Mouse (Mus musculus) heart, postnatal 0 days (tissue): Measurements from ENCODE around the gene Tspan13. TPM values are rescaled to one million over a fixed set of nuclear protein-coding genes. Genes with fewer than 3 reads are reported as not detected.

Experiments
- ATAC-seq: fragments of 200-750 bp; cut with Nextera tagmentation; 2 replicates; pipeline ENCODE4 v1.8.0; 2017; ENCODE audit warnings: low read depth, moderate number of reproducible peaks, moderate library complexity; ENCODE audit not compliant: insufficient read depth
- DNase-seq: peaks from one replicate; pipeline ENCODE4 v3.0.0-alpha.2; 2016; ENCODE audit warnings: low spot score
- H3K27ac ChIP-seq: fragments of 300-500 bp; sonication (generic); 2 replicates; pipeline ENCODE4 v1.5.1; 2014; ENCODE audit warnings: low read depth, mild to moderate bottlenecking
- H3K27me3 ChIP-seq: fragments of 300-500 bp; sonication (generic); 2 replicates; pipeline ENCODE4 v1.6.1; 2014; ENCODE audit warnings: low read length, mixed read lengths; ENCODE audit not compliant: control insufficient read depth, insufficient read depth
- H3K36me3 ChIP-seq: fragments of 300-500 bp; sonication (generic); replicated peaks from 2 replicates; pipeline ENCODE4 v1.6.1; 2014; ENCODE audit warnings: low read length, mixed read lengths; ENCODE audit not compliant: control insufficient read depth, insufficient read depth
- H3K4me1 ChIP-seq: fragments of 300-500 bp; sonication (generic); 2 replicates; pipeline ENCODE4 v1.6.1; 2014; ENCODE audit warnings: antibody characterized with exemption; ENCODE audit not compliant: control insufficient read depth, insufficient read depth
- H3K4me2 ChIP-seq: fragments of 300-500 bp; sonication (generic); 2 replicates; pipeline ENCODE4 v1.6.1; 2014; ENCODE audit warnings: low read depth, mild to moderate bottlenecking, low read length, moderate library complexity
- H3K4me3 ChIP-seq: fragments of 300-500 bp; sonication (generic); 2 replicates; pipeline ENCODE4 v1.5.1; 2014; ENCODE audit warnings: low read depth, low read length
- H3K9ac ChIP-seq: fragments of 300-500 bp; sonication (generic); replicated peaks from 2 replicates; pipeline ENCODE4 v1.6.1; 2014; ENCODE audit warnings: low read depth, low read length, mixed read lengths
- H3K9me3 ChIP-seq: fragments of 300-500 bp; sonication (generic); replicated peaks from 2 replicates; pipeline ENCODE4 v1.6.1; 2016; ENCODE audit warnings: low read length; ENCODE audit not compliant: control insufficient read depth
- CTCF ChIP-seq: IDR thresholded peaks from 2 replicates; pipeline ENCODE4 v1.5.1; 2016; ENCODE audit warnings: antibody characterized with exemption, control low read depth, low read depth
- EP300 ChIP-seq: IDR thresholded peaks from 2 replicates; pipeline ENCODE4 v1.6.1; 2016; ENCODE audit warnings: antibody characterized with exemption, low read depth
- WGBS: fragments of 180-500 bp; shearing (Covaris S2); extraction: QIAGEN DNeasy Blood & Tissue Kit; methylation state at CpG from one replicate; pipeline ENCODE4 v1.1.7; 2014; 5-methylcytosine and 5-hydroxymethylcytosine counted together
- polyA plus RNA-seq: library from polyadenylated mRNA; unstranded; fragments of >200 nt; fragmentation: Nextera tagmentation; extraction: Ambion mirVana; gene quantifications from 2 replicates; pipeline ENCODE4 v1.2.1, GENCODE M21; 2015
- total RNA-seq: library from RNA; depleted of rRNA; stranded (reverse); fragments of >200 nt; gene quantifications from 2 replicates; pipeline ENCODE4 v1.2.3, GENCODE M21; 2014; ENCODE audit warnings: low replicate concordance; rRNA removed

Gene Tspan13
- total and polyA plus RNA-seq, 2 experiments from 2014 or later = 46.2 to 49.8 TPM

GRCm38 (mm10) chr12:35977633-35978246 is 64.6 kb downstream of the Tspan13 start:
- no peak for DNase-seq

GRCm38 (mm10) chr12:35975898-35976297 is 66.4 kb downstream of the Tspan13 start:
- 83% methylated on average over 3 of the region's 3 CpGs for WGBS

More at GRCm38 (mm10) chr12:35977633-35978246, 64.6 kb downstream of the Tspan13 start:
- Histone ChIP-seq H3K9ac (no peak overlapping the region), H3K4me2 (no peak overlapping the region), H3K27ac (no peak overlapping the region), H3K27me3 (no peaks in the 10 kb centered on the region), H3K9me3 (no peaks in the 10 kb centered on the region), H3K4me1 (no peaks in the 10 kb centered on the region), H3K36me3 (no peaks in the 10 kb centered on the region), H3K4me3 (no peak overlapping the region)
- ATAC-seq = no peak
- 55% methylated on average over 6 of the region's 6 CpGs for WGBS
- TF ChIP-seq CTCF = no peak
- no peak for TF ChIP-seq EP300

GRCm38 (mm10) chr12:35966768-35967141 is 75.5 kb downstream of the Tspan13 start:
- Histone ChIP-seq H3K4me3 (no peak overlapping the region), H3K27ac (no peak overlapping the region), H3K4me1 (no peaks in the 10 kb centered on the region), H3K9ac (no peak overlapping the region), H3K9me3 (no peaks in the 10 kb centered on the region), H3K27me3 (no peaks in the 10 kb centered on the region), H3K4me2 (no peak overlapping the region), H3K36me3 (no peaks in the 10 kb centered on the region)
- WGBS = 69% methylated on average over 7 of the region's 7 CpGs
- DNase-seq (no peak), ATAC-seq (no peak)
- no peak for TF ChIP-seq EP300

More at GRCm38 (mm10) chr12:35975898-35976297, 66.4 kb downstream of the Tspan13 start:
- no peaks in the 10 kb centered on the region for H3K4me1 ChIP-seq
- no peak overlapping the region for H3K9ac ChIP-seq
- DNase-seq (no peak), ATAC-seq (no peak)
- no peaks in the 10 kb centered on the region for H3K27me3 ChIP-seq
- H3K4me2 ChIP-seq = no peak overlapping the region
- H3K36me3 ChIP-seq = no peaks in the 10 kb centered on the region
- H3K27ac ChIP-seq = no peak overlapping the region
- H3K9me3 ChIP-seq = no peaks in the 10 kb centered on the region
- H3K4me3 ChIP-seq = no peak overlapping the region
- TF ChIP-seq CTCF = no peak
- TF ChIP-seq EP300 = no peak

GRCm38 (mm10) chr12:35966098-35966767 is 76.1 kb downstream of the Tspan13 start:
- H3K4me2 ChIP-seq = no peak overlapping the region
- 44% methylated on average over 7 of the region's 7 CpGs for WGBS
- H3K27ac ChIP-seq = no peak overlapping the region
- H3K4me3 ChIP-seq = no peak overlapping the region
- no peaks in the 10 kb centered on the region for H3K27me3 ChIP-seq
- ATAC-seq (no peak), DNase-seq (no peak)
- TF ChIP-seq CTCF = no peak
- TF ChIP-seq EP300 = no peak
- H3K4me1 ChIP-seq = no peaks in the 10 kb centered on the region
- H3K9me3 ChIP-seq = no peaks in the 10 kb centered on the region
- H3K9ac ChIP-seq = no peak overlapping the region
- no peaks in the 10 kb centered on the region for H3K36me3 ChIP-seq

Other genes starting within 250 kb of the Tspan13 start
- not detected in 2 replicates for gene Agr3, start 116.9 kb downstream of the Tspan13 start, total RNA-seq
- 0.19 TPM in 1 of 2 replicates, not detected in the other for gene Agr3, start 116.9 kb downstream of the Tspan13 start, polyA plus RNA-seq
- not detected in 2 replicates for gene Agr2, start 49.6 kb downstream of the Tspan13 start, total RNA-seq
- gene Agr2, start 49.6 kb downstream of the Tspan13 start, polyA plus RNA-seq = 11.1 TPM in 1 of 2 replicates, not detected in the other
- gene Ankmy2, start 114.6 kb upstream of the Tspan13 start, total RNA-seq = 8.9 and 9.9 TPM in 2 replicates
- gene Ankmy2, start 114.6 kb upstream of the Tspan13 start, polyA plus RNA-seq = 23.1 and 24.8 TPM in 2 replicates
- gene Bzw2, start 115.6 kb upstream of the Tspan13 start, total RNA-seq = 147 and 151 TPM in 2 replicates
- 189 and 203 TPM in 2 replicates for gene Bzw2, start 115.6 kb upstream of the Tspan13 start, polyA plus RNA-seq
- gene Lrrc72, start 210.9 kb upstream of the Tspan13 start, total RNA-seq = not detected in 2 replicates
- gene Lrrc72, start 210.9 kb upstream of the Tspan13 start, polyA plus RNA-seq = not detected in 2 replicates